Mouse (Mus musculus): ENCODE measurements around the gene Wfdc1.

The Wfdc1 gene

GRCm38 (mm10) chr8:119666219-119666951 lies at the start of gene Wfdc1:
TSS of gene Wfdc1 (plus strand) at chr8:119666365.
- in situ Hi-C loops (cut with MboI; ENCODE audit: low sequenced_read_pairs), result no loop called here

DNA sequence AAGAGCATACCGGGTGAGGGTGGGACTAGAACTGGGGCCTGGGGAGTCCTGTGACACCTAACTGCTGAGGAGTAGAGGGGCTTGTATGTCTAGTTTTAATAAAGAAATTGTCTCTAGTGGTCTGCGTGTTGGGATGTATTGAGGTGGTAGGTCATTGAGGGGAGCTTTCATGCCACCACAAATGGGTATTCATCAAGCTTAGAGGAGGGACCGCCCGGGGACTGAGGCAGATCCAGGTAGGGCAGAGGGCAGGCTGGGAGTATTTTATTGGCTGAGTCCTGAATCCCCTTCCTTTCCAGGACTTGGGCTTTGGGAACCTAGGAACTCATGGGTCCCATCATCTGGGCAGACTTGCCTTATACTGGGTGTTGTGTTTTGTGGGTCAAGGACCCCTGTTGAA lies 49.4 kb upstream of the Wfdc1 start:
- in situ Hi-C loops (cut with MboI; ENCODE audit: low sequenced_read_pairs), result no loop called here

GRCm38 (mm10) chr8:119617586-119617985 lies 48.6 kb upstream of the Wfdc1 start:
- in situ Hi-C loops (cut with MboI; ENCODE audit: low sequenced_read_pairs), result no loop called here

DNA sequence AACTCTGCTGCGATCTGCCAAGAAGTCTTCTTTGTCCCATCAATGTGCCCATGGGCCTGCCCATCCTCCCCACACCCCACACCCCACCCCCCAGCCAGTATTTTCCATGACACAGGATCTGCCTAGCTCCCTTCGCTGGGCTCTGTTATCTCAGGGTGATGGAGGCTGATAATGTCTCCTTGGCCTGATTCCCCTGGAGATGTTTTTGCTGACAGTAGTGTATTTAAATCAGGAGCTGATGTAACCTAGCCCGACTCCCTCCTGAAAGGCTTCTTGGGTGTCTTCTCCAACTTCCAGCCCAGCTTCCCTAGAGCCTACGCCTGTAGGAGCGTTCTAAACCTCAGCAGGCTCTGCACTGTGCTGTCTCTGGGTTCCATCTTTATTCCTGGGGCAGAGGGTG lies 47.3 kb upstream of the Wfdc1 start:
- in situ Hi-C loops (cut with MboI; ENCODE audit: low sequenced_read_pairs), result no loop called here

DNA sequence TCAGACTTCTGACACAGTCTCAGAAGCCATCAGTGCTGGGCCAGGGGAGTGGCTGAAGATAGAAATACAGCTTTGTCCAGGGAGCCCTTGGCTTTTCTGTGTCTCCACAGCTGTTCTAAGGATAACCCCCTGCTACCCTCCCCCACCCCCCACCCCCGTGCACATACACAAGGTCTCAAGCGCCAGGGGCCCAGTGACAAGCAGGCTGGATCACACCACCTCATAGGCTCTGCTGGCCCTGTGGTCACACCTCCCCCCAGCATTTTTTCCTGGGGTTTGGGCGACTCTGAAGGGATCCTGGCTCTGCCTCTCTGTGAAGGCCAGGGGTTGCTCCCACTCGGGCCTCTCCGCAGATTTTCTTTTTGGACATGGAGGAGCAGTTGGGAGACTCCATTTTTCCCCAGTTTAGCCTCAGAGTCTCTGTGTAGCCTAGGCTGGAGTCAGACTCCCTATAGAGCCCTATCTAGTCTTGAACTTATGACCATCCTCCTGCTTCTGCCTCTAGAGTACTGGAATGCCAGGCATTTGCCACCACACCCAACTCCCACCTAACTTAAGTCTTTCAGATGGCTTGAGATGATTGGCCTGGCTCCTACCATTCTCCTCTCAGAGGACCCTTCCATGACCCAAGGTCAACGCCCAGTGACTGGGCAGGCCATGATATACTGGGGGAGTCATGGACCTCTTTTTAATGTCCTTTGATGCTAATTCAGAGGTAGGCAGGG lies 45.9 kb upstream of the Wfdc1 start:
- in situ Hi-C loops (cut with MboI; ENCODE audit: low sequenced_read_pairs), result no loop called here

- in situ Hi-C loops (cut with MboI; ENCODE audit: low sequenced_read_pairs), result no loop called here
Measured at GRCm38 (mm10) chr8:119620848-119621465, 45.2 kb upstream of the Wfdc1 start.

DNA sequence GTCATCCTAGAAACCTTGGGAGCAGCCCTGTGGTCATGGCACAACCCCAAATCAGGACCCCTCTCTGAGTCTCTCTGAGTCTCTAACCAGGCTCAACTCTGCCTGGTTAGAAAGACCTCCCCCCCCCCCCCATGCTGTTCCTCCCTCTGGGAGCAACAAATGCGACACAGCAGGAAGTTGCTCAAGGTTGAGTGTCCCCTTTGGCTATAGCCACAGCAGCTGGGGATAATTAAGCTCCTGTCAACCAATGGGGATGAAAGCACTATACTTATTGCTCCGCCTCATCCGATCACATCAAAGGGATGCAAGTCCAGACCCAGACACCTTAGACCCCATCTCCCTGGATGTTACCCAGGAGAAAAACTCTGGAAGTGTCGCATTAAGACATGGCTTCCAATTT lies 43.6 kb upstream of the Wfdc1 start:
- in situ Hi-C loops (cut with MboI; ENCODE audit: low sequenced_read_pairs), result no loop called here

GRCm38 (mm10) chr8:119623061-119623460 lies 43.1 kb upstream of the Wfdc1 start:
- in situ Hi-C loops (cut with MboI; ENCODE audit: low sequenced_read_pairs), result no loop called here

- in situ Hi-C loops (cut with MboI; ENCODE audit: low sequenced_read_pairs), result no loop called here
Measured at GRCm38 (mm10) chr8:119623744-119624143, 42.4 kb upstream of the Wfdc1 start.

DNA sequence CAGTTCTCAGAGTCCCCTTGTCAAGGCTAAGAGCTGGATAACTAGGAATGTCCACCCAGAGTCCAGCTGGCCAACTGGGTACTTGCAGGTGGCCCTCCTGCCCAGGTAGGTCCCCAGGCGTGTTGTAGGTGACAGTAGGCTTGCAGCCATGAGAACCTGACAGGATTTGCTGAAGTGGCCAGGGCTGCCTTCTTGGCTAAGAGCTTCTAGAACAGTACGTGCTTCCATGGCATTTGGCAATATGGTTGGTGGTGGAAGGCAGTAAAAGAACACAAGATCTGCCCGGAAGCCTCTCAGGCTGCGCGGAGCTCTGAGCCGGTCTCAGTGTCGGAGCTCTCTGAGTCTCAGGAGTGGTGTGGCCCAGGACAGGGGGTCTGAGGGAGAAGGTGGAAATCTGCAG lies 41.2 kb upstream of the Wfdc1 start:
- in situ Hi-C loops (cut with MboI; ENCODE audit: low sequenced_read_pairs), result no loop called here

DNA sequence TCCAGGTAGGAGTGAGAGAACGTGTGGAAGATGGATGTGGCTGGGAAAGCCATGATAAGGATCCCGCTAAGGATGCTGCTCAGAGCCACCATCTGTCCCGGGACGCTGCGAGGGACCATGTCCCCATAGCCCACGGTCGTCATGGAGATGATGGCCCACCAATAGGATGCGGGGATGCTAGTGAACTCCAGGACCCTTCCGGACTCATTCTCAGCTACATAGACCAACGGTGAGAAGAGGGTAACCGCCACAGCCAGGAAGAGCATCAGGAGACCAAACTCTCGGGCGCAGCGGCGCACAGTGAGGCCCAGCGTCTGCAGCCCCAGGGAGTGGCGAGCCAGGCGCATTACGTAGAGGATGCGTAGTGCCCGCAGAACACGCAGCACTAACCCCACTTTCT lies 40.4 kb upstream of the Wfdc1 start:
- in situ Hi-C loops (cut with MboI; ENCODE audit: low sequenced_read_pairs), result no loop called here

DNA sequence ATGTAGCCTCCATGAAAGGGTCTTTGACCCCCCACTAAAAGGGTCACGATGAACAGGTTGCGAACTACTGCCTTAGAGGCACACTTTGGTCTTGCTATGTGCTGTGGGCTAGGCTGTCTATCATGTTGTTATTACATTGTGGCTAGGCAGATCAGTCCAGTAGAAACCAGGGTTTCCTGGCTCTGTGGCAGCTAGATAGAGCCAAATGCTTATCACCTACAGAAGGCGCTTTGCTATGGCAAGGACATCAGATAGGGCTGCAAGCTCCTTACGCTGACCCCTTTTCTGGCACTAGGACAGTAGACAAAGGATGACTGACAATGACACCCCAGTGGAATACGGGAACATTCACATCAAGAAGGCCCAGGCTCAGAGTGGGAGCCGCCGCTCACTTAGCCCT lies 39.0 kb upstream of the Wfdc1 start:
- in situ Hi-C loops (cut with MboI; ENCODE audit: low sequenced_read_pairs), result no loop called here

DNA sequence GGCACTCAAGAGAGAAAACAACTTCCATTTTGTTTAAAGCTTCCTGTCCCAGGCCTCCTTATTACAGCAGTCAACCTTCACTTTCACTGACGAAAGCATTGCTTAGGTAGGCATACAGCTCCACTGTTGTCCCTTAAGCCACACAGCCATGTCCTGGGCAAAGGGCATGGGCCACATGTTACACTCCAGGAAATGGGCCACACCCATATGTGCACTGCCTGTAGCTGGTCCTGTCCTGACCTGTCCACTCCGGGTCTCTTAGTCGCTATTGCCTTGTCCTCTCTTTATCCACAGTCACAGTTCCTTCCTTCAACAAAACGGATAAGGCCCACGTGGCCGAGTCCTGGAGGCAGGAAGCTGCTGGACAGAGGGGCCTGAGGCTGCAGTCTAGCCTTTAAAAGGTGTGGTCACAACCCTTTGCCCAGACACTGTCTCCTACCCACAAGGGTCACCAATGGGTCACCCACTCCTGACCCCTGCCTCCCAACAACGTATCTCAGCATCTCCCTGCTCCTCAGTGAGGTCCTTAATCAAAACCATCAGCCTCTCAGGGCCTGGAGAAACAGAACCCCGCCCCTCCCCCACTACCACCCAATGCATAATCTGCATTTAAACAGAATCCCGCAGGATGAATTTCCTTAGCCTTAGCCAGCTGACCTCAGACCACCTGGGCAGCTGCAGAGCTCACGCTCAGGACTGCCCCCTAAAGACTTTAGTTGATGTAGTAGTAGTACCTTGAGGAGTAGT lies 38.4 kb upstream of the Wfdc1 start:
- in situ Hi-C loops (cut with MboI; ENCODE audit: low sequenced_read_pairs), result no loop called here

- in situ Hi-C loops (cut with MboI; ENCODE audit: low sequenced_read_pairs), result no loop called here
Measured at GRCm38 (mm10) chr8:119630841-119631240, 35.3 kb upstream of the Wfdc1 start.

DNA sequence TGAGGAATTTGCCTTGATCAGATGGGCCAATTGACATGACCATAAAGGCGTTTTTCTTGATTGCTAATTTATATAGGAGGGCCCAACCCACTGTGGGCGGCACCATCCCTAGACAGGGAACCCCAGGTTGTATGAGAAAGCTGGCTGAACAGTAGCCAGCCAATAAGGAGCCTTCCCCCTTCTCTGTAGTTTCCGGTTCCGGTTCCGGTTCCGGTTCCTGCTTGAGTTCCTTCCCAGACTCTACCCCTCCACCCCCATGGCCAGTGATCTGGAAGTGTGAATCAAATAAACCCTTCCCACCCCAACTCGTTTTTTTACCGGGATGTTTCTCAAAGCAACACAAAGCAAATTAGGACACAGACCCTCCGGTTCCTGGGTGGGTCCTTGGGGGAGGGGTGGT lies 33.9 kb upstream of the Wfdc1 start:
- in situ Hi-C loops (cut with MboI; ENCODE audit: low sequenced_read_pairs), result no loop called here

DNA sequence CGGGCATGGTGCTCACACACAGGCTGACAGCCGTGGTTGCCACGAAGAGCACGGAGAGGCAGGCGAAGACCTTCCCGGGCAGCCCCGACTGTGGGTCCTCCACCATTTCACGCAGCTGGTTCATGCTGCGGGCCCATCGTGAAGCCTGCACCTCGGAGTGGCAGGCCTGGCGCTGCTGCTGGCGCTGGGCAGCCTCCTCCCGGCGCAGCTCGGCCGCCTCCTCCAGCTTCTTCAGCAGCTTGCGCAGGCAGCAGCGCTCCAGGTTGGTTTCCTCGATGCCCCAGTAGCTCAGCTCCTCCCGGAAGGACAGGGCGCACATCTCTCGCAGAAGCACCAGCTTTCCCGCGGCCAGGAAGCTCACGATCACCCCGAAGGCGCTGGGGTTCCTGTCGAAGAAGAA lies 33.3 kb upstream of the Wfdc1 start:
- in situ Hi-C loops (cut with MboI; ENCODE audit: low sequenced_read_pairs), result no loop called here

DNA sequence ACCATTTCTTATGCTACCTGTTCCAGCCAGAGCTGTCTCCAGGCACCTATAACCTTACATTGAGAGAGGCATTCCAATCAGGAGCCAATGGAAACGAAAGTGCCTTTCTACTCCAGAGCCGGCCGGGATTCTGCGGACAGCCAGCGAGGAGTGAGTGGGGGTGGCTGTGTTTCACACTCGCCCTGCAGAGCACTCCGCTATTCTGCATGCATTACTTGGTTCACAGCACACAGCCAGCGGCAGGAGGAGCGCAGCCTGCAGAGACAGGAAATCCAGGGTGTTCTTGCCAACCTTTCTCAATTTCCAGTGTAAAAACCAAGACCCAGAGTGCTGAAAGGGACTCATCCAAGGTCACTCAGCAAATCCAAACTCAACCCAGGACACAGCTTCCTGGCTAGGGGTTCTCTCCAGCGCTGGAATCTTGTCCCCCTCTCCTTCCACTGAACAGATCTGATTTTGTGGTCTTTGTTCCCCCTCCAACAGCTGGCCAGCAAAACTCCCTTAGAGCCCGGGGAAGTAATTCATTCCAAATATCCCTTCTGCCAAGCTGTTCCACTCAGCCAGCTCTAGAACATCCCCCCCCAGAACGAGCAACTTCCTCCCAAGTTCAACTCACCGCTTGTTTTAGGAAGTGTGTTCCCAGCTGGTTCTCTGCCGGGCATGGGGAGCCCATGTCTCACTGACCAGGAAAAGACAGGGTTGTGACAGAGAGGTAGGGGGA lies 31.4 kb upstream of the Wfdc1 start:
- in situ Hi-C loops (cut with MboI; ENCODE audit: low sequenced_read_pairs), result no loop called here

DNA sequence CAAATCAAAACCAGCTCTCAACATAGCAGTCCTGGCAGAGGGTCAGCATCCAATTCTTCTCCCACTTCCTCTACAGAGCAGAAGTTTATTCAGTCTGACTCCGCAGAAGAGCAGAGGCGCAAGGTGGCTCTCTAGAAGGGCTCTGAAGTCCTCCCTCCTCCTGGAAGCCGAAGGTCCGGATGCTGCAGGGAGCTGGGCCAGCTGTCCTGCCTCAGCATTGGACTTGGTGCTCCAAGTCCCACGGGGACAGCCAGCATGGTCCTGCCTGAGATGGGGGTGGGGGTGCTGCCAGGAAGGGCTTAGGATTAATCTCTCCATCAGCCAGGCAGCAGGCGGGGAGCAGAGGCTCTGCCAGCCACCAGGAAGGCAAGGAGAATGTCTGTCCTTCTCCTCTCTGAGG lies 30.8 kb upstream of the Wfdc1 start, which contains the start of gene Kcng4:
Kcng4 (minus strand) TSS at position 303 of the 400 bp plus-strand sequence.
- in situ Hi-C loops (cut with MboI; ENCODE audit: low sequenced_read_pairs), result no loop called here

DNA sequence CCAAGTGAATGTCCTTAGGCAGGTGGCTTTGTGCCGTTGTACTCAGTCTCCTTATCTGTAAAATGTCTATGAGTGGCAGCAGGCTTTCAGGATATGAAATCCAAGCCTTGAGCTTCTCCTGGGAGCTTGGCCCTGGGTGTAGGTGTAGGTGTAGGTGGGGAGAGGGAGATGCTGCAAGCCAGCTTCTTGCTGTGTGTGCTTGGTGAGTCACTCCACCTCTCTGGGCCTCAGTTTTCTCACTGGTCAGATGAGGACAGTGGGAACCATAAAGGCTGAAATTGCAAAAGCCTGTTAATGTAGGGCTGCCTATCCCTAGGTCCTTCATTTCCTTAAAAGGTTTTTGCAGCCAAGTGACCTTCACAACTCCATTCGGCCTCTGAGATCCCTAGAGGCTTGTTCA lies 30.2 kb upstream of the Wfdc1 start:
- in situ Hi-C loops (cut with MboI; ENCODE audit: low sequenced_read_pairs), result no loop called here

DNA sequence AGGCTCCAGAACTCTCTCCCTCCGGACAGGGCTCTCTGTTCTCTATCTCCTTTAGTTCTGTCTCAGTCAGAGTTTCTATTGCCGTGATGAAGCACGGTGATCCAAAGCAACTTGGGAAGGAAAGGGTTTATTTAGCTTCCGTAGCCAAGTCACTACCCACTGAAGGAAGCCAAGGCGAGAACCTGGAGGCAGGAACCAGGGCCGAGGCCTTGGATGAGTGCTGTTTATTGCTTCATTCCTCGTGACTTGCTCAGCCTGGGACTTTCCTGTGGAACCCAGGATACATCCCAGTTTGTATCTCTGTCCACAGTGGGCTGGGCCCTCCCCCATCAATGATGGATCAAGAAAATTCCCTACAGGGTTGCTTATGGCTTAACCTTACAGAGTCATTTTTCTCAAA lies 29.4 kb upstream of the Wfdc1 start:
- in situ Hi-C loops (cut with MboI; ENCODE audit: low sequenced_read_pairs), result no loop called here

GRCm38 (mm10) chr8:119637381-119637780 lies 28.8 kb upstream of the Wfdc1 start:
- in situ Hi-C loops (cut with MboI; ENCODE audit: low sequenced_read_pairs), result no loop called here
